30 mouse cellular contexts compared by ENCODE assay signal in the genomic region with DNA sequence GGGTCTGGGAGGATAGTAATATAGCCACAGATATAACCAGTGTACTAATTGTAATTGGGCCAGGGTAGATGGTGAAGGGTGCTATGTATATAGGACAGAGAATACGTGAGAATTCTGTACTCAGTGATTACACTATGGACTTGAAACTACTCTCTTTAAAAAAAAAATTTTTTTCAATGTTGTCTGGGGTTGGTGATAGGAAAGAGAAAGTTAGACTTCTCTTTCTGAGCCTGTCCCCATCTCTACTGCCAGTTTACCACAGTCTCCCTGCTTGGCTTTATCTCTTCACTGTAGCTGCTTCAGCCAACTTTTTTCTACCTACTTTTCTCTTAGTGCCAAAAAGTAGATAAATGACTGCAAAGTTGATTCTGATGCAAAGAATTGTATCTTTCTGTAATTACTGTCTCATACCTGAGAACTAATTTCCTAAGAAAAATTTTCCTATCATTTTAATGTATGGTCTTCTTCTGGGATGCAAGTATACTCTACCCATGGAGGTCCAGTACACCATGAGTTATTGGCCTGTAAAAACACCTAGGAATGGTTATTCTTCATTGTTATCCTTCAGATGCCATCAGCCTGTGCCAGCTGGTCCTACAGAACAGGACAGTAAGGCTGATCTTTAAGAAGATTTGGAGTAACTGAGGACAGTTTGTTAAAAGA.
DNase-seq lines count a peak whose midpoint lies in the region; ATAC-seq lines count a peak whose summit lies in the region.
"Had no signal": no experiment of that assay in that cellular context is flagged by ENCODE, and none has a peak within 500 bp of the region (broad histone marks: within the 10 kb centered on the region; RNA-seq: fewer than 3 reads in every experiment).

No protein-coding gene starts in this region.

- peak overlapping the region; percentile 40 for H3K4me2 ChIP-seq in liver, embryonic 11.5 days
- H3K4me2 ChIP-seq in liver, embryonic 13.5 days: peak overlapping the region; percentile 29
- H3K4me2 ChIP-seq: heart, embryonic 12.5 days; hindbrain, embryonic 15.5 days; kidney, embryonic 15.5 days; limb, embryonic 12.5 days; midbrain, embryonic 15.5 days had no signal

- no peaks in the 10 kb centered on the region for H3K27me3 ChIP-seq in liver, embryonic 11.5 days (replicated peaks; ENCODE audit: control insufficient read depth, insufficient read depth, low read length)
- H3K27me3 ChIP-seq in liver, embryonic 13.5 days: no peaks in the 10 kb centered on the region
- H3K27me3 ChIP-seq: CH12.LX; heart, embryonic 12.5 days; hindbrain, embryonic 15.5 days; kidney, embryonic 15.5 days; limb, embryonic 12.5 days; midbrain, embryonic 15.5 days had no signal

- DNase-seq in liver, embryonic 11.5 days (ENCODE audit: low spot score): no peak
- no peak for DNase-seq in liver
- no peak for DNase-seq in liver, embryonic 13.5 days
- no peak for DNase-seq in frontal cortex, adult 2 months (ENCODE audit: extremely low spot score in 1 of 2, low spot score in 1 of 2)
- DNase-seq in kidney, postnatal 14 days: no peak
- DNase-seq in frontal cortex, postnatal 36 days (ENCODE audit: low spot score in 2 of 2): no peak
- DNase-seq: adrenal gland, postnatal 25 days; cerebellum, adult 8-10 months; cerebellum, postnatal 25 days; forebrain, postnatal 0 days; gastrocnemius, postnatal 25 days; heart, adult 2 months; kidney, adult 18-20 months; kidney, postnatal 36 days; lung, adult 18-20 months; lung, postnatal 4 days; thymus, postnatal 14 days had no signal

- H3K27ac ChIP-seq in liver, embryonic 11.5 days (ENCODE audit: low read depth, low read length): peak overlapping the region; percentile 96
- H3K27ac ChIP-seq in liver, embryonic 13.5 days: peak overlapping the region; percentile 97
- H3K27ac ChIP-seq: heart, adult 2 months; hindbrain, embryonic 10.5 days; hindbrain, embryonic 15.5 days; kidney, embryonic 15.5 days; layer of hippocampus, adult 2 months; left cerebral cortex, adult 2 months; limb, embryonic 12.5 days; midbrain, embryonic 15.5 days had no signal

- peak; percentile 80 for ATAC-seq in liver, embryonic 11.5 days (replicated peaks; ENCODE audit: low FRiP score)
- peak; percentile 67 for ATAC-seq in erythroblast, adult 5-6 weeks (replicated peaks; ENCODE audit: low FRiP score, poor library complexity, severe bottlenecking)
- peak; percentile 66 for ATAC-seq in liver, embryonic 13.5 days (ENCODE audit: low read depth)
- ATAC-seq in megakaryocyte progenitor cell, adult 5-6 weeks (replicated peaks; ENCODE audit: poor library complexity): peak; percentile 76
- ATAC-seq: forebrain, postnatal 0 days; inflammation-experienced regulatory T-cells, adult 6 months; lung, postnatal 0 days; midbrain, embryonic 15.5 days had no signal

- no peaks in the 10 kb centered on the region for H3K36me3 ChIP-seq in liver, embryonic 11.5 days (ENCODE audit: control insufficient read depth, insufficient read depth, low read length)
- H3K36me3 ChIP-seq in liver, embryonic 13.5 days: no peaks in the 10 kb centered on the region; the same call in 1 of the 2 replicates
- H3K36me3 ChIP-seq: heart, embryonic 12.5 days; hindbrain, embryonic 15.5 days; kidney, embryonic 15.5 days; limb, embryonic 12.5 days; midbrain, embryonic 15.5 days had no signal

- H3K4me1 ChIP-seq in liver, embryonic 11.5 days (replicated peaks; ENCODE audit: control insufficient read depth, insufficient read depth, low read length): peaks cover 58% of the 10 kb centered on the region
- peaks cover 92% of the 10 kb centered on the region for H3K4me1 ChIP-seq in liver, embryonic 13.5 days (replicated peaks)
- H3K4me1 ChIP-seq: hindbrain, embryonic 15.5 days; midbrain, embryonic 15.5 days had no signal

- H3K4me3 ChIP-seq in liver, embryonic 11.5 days (ENCODE audit: low read depth, low read length): no peak overlapping the region
- no peak overlapping the region for H3K4me3 ChIP-seq in liver, embryonic 13.5 days (replicated peaks)
- H3K4me3 ChIP-seq: heart, adult 2 months; heart, embryonic 12.5 days; hindbrain, embryonic 10.5 days; hindbrain, embryonic 15.5 days; kidney, embryonic 15.5 days; layer of hippocampus, adult 2 months; left cerebral cortex, adult 2 months; limb, embryonic 12.5 days; midbrain, embryonic 15.5 days had no signal

- H3K9me3 ChIP-seq in liver, embryonic 11.5 days (ENCODE audit: control insufficient read depth, low read length): no peaks in the 10 kb centered on the region
- no peaks in the 10 kb centered on the region for H3K9me3 ChIP-seq in liver, embryonic 13.5 days (replicated peaks)
- H3K9me3 ChIP-seq: heart, embryonic 12.5 days; hindbrain, embryonic 10.5 days; hindbrain, embryonic 15.5 days; kidney, embryonic 15.5 days; limb, embryonic 12.5 days; midbrain, embryonic 15.5 days had no signal

- 54% methylated on average over 1 of the region's 1 CpGs for WGBS in liver, embryonic 11.5 days
- WGBS in liver, embryonic 13.5 days (ENCODE audit: insufficient replicate concordance): 16% methylated on average over 1 of the region's 1 CpGs

- H3K9ac ChIP-seq in liver, embryonic 11.5 days (ENCODE audit: low read depth, low read length): no peak overlapping the region
- peak overlapping the region; percentile 54; the same call in 1 of the 2 replicates for H3K9ac ChIP-seq in liver, embryonic 13.5 days
- H3K9ac ChIP-seq: forebrain, postnatal 0 days; heart, embryonic 12.5 days; hindbrain, embryonic 15.5 days; kidney, embryonic 15.5 days; limb, embryonic 12.5 days; midbrain, embryonic 15.5 days had no signal
